Mouse (Mus musculus): ENCODE results near the gene Iffo1.

- TF ChIP-seq CTCF (IDR thresholded peaks at IDR 0.05; ENCODE audit: low read depth) (no peak), EP300 (IDR thresholded peaks at IDR 0.05; ENCODE audit: low read depth) (no peak)
Observed at GRCm38 (mm10) chr6:125175469-125175868, 30.4 kb downstream of the Iffo1 start.
